Mouse (Mus musculus) C2C12 (cell line): ENCODE results near the gene Nmrk1. TPM values are rescaled to one million over a fixed set of nuclear protein-coding genes. Genes with fewer than 3 reads are reported as not detected.
A peak's percentile ranks its signal among the peaks of the same experiment; 100 is the strongest.

ENCODE experiments used
- H3K27me3 ChIP-seq: one replicate; pipeline ENCODE4 v1.6.1; 2011; ENCODE audit not compliant: control insufficient read depth, insufficient read depth, insufficient read length
- H3K36me3 ChIP-seq: one replicate; pipeline ENCODE4 v1.6.1; 2011; ENCODE audit not compliant: control insufficient read depth, insufficient read depth
- H3K4me3 ChIP-seq: one replicate; pipeline ENCODE4 v1.5.1; 2011; ENCODE audit warnings: mild to moderate bottlenecking, control low read depth; ENCODE audit not compliant: poor library complexity, insufficient read depth, severe bottlenecking
- H3K79me2 ChIP-seq: one replicate; pipeline ENCODE4 v1.6.1; 2011; ENCODE audit not compliant: control insufficient read depth, insufficient read depth
- H3K79me3 ChIP-seq: one replicate; pipeline ENCODE4 v1.6.1; 2011; ENCODE audit warnings: low read depth, control low read depth
- H3ac ChIP-seq: one replicate; pipeline ENCODE3; 2011; ENCODE audit warnings: low read depth; ENCODE audit not compliant: control insufficient read depth, insufficient read length
- CEBPB ChIP-seq: IDR thresholded peaks from one replicate; pipeline ENCODE4 v1.6.1; 2011; ENCODE audit warnings: low read depth, mild to moderate bottlenecking, control low read depth, moderate library complexity
- CTCF ChIP-seq: IDR thresholded peaks from one replicate; pipeline ENCODE4 v1.5.1; 2011; ENCODE audit not compliant: control insufficient read depth, insufficient read depth, insufficient read length
- FOSL1 ChIP-seq: IDR thresholded peaks from one replicate; pipeline ENCODE4 v1.8.0; 2011; ENCODE audit warnings: mild to moderate bottlenecking, low read length; ENCODE audit not compliant: poor library complexity, insufficient read depth, severe bottlenecking
- MAX ChIP-seq: IDR thresholded peaks from one replicate; pipeline ENCODE4 v1.6.1; 2011; ENCODE audit warnings: mild to moderate bottlenecking, control low read depth
- MYOD1 ChIP-seq: IDR thresholded peaks from one replicate; pipeline ENCODE4 v1.6.1; 2011; ENCODE audit warnings: low read depth; ENCODE audit not compliant: control insufficient read depth, insufficient read length
- MYOG ChIP-seq: IDR thresholded peaks from one replicate; pipeline ENCODE4 v1.6.1; 2011; ENCODE audit not compliant: control insufficient read depth, insufficient read length; ENCODE audit errors: extremely low read depth
- USF1 ChIP-seq: IDR thresholded peaks from one replicate; pipeline ENCODE4 v1.6.1; 2011; ENCODE audit warnings: low read depth, mild to moderate bottlenecking, control low read depth, moderate library complexity
- polyA plus RNA-seq: library from polyadenylated mRNA; unstranded; fragments of >200 nt; fragmentation: generic; extraction: Trizol; gene quantifications from one replicate; pipeline ENCODE4 v1.2.1, GENCODE M21; 2012; ENCODE audit warnings: missing spikeins

The Nmrk1 gene
- polyA plus RNA-seq, 1 experiment = 1.6 TPM

GRCm38 (mm10) chr19:18631161-18631643 is 548 bp upstream of the Nmrk1 start:
- Histone ChIP-seq H3K79me2 (peaks cover 46% of the 10 kb centered on the region), H3K27me3 (no peaks in the 10 kb centered on the region)
- no peak for TF ChIP-seq FOSL1
- no peak for TF ChIP-seq USF1
- no peak for TF ChIP-seq MYOD1

GRCm38 (mm10) chr19:18632231-18633185 is 758 bp downstream of the Nmrk1 start:
- peaks cover 18% of the 10 kb centered on the region for H3K79me3 ChIP-seq
- H3K4me3 ChIP-seq = no peak overlapping the region
- TF ChIP-seq USF1 (no peak), CTCF (no peak), MYOG (no peak), MAX (no peak), CEBPB (no peak), MYOD1 (no peak), FOSL1 (no peak)
- H3K27me3 ChIP-seq = no peaks in the 10 kb centered on the region
- H3K79me2 ChIP-seq = peaks cover 34% of the 10 kb centered on the region
- no peak overlapping the region for H3ac ChIP-seq
- H3K36me3 ChIP-seq = no peaks in the 10 kb centered on the region

More at GRCm38 (mm10) chr19:18631161-18631643, 548 bp upstream of the Nmrk1 start:
- peak overlapping the region; percentile 74 for H3K4me3 ChIP-seq
- peak overlapping the region; percentile 75 for H3ac ChIP-seq
- no peaks in the 10 kb centered on the region for H3K36me3 ChIP-seq
- H3K79me3 ChIP-seq = peaks cover 27% of the 10 kb centered on the region

- TF ChIP-seq CTCF = no peak
- no peak for TF ChIP-seq USF1
- no peak for TF ChIP-seq MYOD1
- TF ChIP-seq MYOG = no peak
- no peak for TF ChIP-seq CEBPB
- no peak for TF ChIP-seq FOSL1
- TF ChIP-seq MAX = no peak
- Histone ChIP-seq H3K36me3 (no peaks in the 10 kb centered on the region), H3K4me3 (no peak overlapping the region), H3K79me2 (no peaks in the 10 kb centered on the region), H3K27me3 (no peaks in the 10 kb centered on the region), H3ac (no peak overlapping the region), H3K79me3 (no peaks in the 10 kb centered on the region)
These were observed 6.2 kb downstream of the Nmrk1 start for GRCm38 (mm10) chr19:18637954-18638353.

GRCm38 (mm10) chr19:18638949-18639348 is 7.2 kb downstream of the Nmrk1 start:
- no peaks in the 10 kb centered on the region for H3K36me3 ChIP-seq
- H3K79me3 ChIP-seq = no peaks in the 10 kb centered on the region
- no peaks in the 10 kb centered on the region for H3K27me3 ChIP-seq
- TF ChIP-seq CTCF = no peak
- no peak for TF ChIP-seq CEBPB
- no peak for TF ChIP-seq FOSL1
- TF ChIP-seq USF1 = no peak
- no peak for TF ChIP-seq MAX
- TF ChIP-seq MYOG = no peak
- no peak for TF ChIP-seq MYOD1
- no peak overlapping the region for H3K4me3 ChIP-seq
- H3K79me2 ChIP-seq = no peaks in the 10 kb centered on the region
- no peak overlapping the region for H3ac ChIP-seq

GRCm38 (mm10) chr19:18639552-18639951 is 7.8 kb downstream of the Nmrk1 start:
- no peak overlapping the region for H3K4me3 ChIP-seq
- no peaks in the 10 kb centered on the region for H3K79me2 ChIP-seq
- no peaks in the 10 kb centered on the region for H3K27me3 ChIP-seq
- TF ChIP-seq FOSL1 = no peak
- no peak for TF ChIP-seq CEBPB
- TF ChIP-seq CTCF = no peak
- no peak for TF ChIP-seq USF1
- no peak for TF ChIP-seq MYOD1
- no peak for TF ChIP-seq MAX
- TF ChIP-seq MYOG = no peak
- H3K36me3 ChIP-seq = no peaks in the 10 kb centered on the region
- no peaks in the 10 kb centered on the region for H3K79me3 ChIP-seq
- H3ac ChIP-seq = no peak overlapping the region

- H3K79me3 ChIP-seq = no peaks in the 10 kb centered on the region
- H3K36me3 ChIP-seq = no peaks in the 10 kb centered on the region
- TF ChIP-seq CTCF = no peak
- no peak for TF ChIP-seq MAX
- no peak for TF ChIP-seq CEBPB
- TF ChIP-seq MYOG = no peak
- TF ChIP-seq MYOD1 = no peak
- no peak for TF ChIP-seq FOSL1
- TF ChIP-seq USF1 = no peak
- no peak overlapping the region for H3ac ChIP-seq
- H3K27me3 ChIP-seq = no peaks in the 10 kb centered on the region
- no peaks in the 10 kb centered on the region for H3K79me2 ChIP-seq
- H3K4me3 ChIP-seq = no peak overlapping the region
These were observed 9.3 kb downstream of the Nmrk1 start for GRCm38 (mm10) chr19:18641001-18641400.
